Mouse (Mus musculus) spleen, postnatal 4 days (tissue): ENCODE measurements around the gene Defa31.
"Not testable (repeated sequence)": the region's sequence is repeated elsewhere in the genome, so short reads cannot be mapped to it uniquely, and the experiment has no call there.

Experiments used
- DNase-seq, 2 experiments: peaks; one replicate each; pipeline ENCODE4 v3.0.0; 2022; ENCODE audit warnings: low spot score in 2 of 2

Defa31 gene

GRCm38 (mm10) chr8:21191314-21191713 lies at the start of gene Defa31:
Defa31 (plus strand) TSS chr8:21191614.
- not testable (repeated sequence) for DNase-seq

DNA sequence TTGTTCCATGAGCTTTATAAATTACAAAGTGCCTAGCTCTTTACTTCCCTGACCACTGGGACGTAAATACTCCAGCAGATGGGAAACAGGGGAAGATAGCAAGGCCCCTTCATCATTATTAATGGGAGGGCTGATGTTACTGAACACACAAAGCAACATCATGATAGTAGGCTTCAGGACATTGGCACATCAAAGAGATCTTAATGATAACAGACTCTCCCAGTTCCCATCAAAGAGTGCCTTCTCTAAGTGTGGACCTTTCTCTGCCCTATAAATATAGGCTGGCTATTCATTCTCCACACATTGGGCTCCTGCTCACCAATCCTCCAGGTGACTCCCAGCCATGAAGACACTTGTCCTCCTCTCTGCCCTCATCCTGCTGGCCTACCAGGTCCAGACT lies 29.4 kb upstream of the Defa31 start, which contains the start of gene Defa22:
TSS of gene Defa22 (plus strand) at position 301 of the 400 bp plus-strand sequence.
- DNase-seq = not testable (repeated sequence)

DNA sequence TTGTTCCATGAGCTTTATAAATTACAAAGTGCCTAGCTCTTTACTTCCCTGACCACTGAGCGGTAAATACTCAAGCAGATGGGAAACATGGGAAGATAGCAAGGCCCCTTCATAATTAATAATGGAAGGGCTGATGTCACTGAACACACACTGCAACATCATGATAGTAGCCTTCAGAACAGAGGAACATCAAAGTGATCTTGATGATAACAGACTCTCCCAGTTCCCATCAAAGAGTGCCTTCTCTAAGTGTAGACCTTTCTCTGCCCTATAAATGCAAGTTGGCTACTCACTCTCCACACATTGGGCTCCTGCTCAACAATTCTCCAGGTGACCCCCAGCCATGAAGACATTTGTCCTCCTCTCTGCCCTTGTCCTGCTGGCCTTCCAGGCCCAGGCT lies 9.8 kb downstream of the Defa31 start, which contains the start of gene Gm15293:
TSS of gene Gm15293 (plus strand) at position 301 of the 400 bp plus-strand sequence.
- DNase-seq = not testable (repeated sequence)
